Mouse (Mus musculus) liver, embryonic 16.5 days (tissue): ENCODE results near the gene Slc25a12. TPM values are rescaled to one million over a fixed set of nuclear protein-coding genes. Genes with fewer than 3 reads are reported as not detected.

Experiments
- ATAC-seq: fragments of 200-750 bp; cut with Nextera tagmentation; 2 replicates; pipeline ENCODE4 v1.8.0; 2017; ENCODE audit warnings: low read depth, mild to moderate bottlenecking, moderate number of reproducible peaks, moderate library complexity
- H3K27ac ChIP-seq: fragments of 300-500 bp; sonication (generic); 2 replicates; pipeline ENCODE4 v1.5.1; 2014; ENCODE audit warnings: mild to moderate bottlenecking, low read length
- H3K27me3 ChIP-seq: fragments of 300-500 bp; sonication (generic); 2 replicates; pipeline ENCODE4 v1.6.1; 2014; ENCODE audit warnings: low read depth, low read length, mixed read lengths; ENCODE audit not compliant: control insufficient read depth, insufficient read depth
- H3K36me3 ChIP-seq: fragments of 300-500 bp; sonication (generic); 2 replicates; pipeline ENCODE4 v1.6.1; 2014; ENCODE audit warnings: mild to moderate bottlenecking; ENCODE audit not compliant: control insufficient read depth, insufficient read depth
- H3K4me1 ChIP-seq: fragments of 300-500 bp; sonication (generic); 2 replicates; pipeline ENCODE4 v1.6.1; 2014; ENCODE audit warnings: low read depth, low read length, mixed read lengths; ENCODE audit not compliant: control insufficient read depth
- H3K4me2 ChIP-seq: fragments of 300-500 bp; sonication (generic); 2 replicates; pipeline ENCODE4 v1.6.1; 2014; ENCODE audit warnings: low read depth, low read length, mixed read lengths
- H3K4me3 ChIP-seq: fragments of 300-500 bp; sonication (generic); 2 replicates; pipeline ENCODE4 v1.5.1; 2014; ENCODE audit warnings: low read depth, mild to moderate bottlenecking, low read length
- H3K9ac ChIP-seq: fragments of 300-500 bp; sonication (generic); 2 replicates; pipeline ENCODE4 v1.6.1; 2014; ENCODE audit warnings: low read depth, low read length
- H3K9me3 ChIP-seq: fragments of 300-500 bp; sonication (generic); replicated peaks from 2 replicates; pipeline ENCODE4 v1.6.1; 2016; ENCODE audit warnings: low read length; ENCODE audit not compliant: control insufficient read depth
- WGBS: fragments of 180-500 bp; shearing (Covaris S2); extraction: QIAGEN DNeasy Blood & Tissue Kit; methylation state at CpG from one replicate; pipeline ENCODE4 v1.1.7; 2014; ENCODE audit not compliant: insufficient replicate concordance; 5-methylcytosine and 5-hydroxymethylcytosine counted together
- polyA plus RNA-seq: library from polyadenylated mRNA; unstranded; fragments of >200 nt; fragmentation: Nextera tagmentation; extraction: Ambion mirVana; gene quantifications from 2 replicates; pipeline ENCODE4 v1.2.1, GENCODE M21; 2015

The Slc25a12 gene
- polyA plus RNA-seq, 1 experiment from 2014 or later = 22.6 TPM

GRCm38 (mm10) chr2:71290107-71290775 is 77.3 kb downstream of the Slc25a12 start:
- no peak overlapping the region for H3K27ac ChIP-seq
- no peaks in the 10 kb centered on the region for H3K36me3 ChIP-seq
- H3K4me2 ChIP-seq = no peak overlapping the region
- no peak overlapping the region for H3K9ac ChIP-seq
- 74% methylated on average over 6 of the region's 6 CpGs for WGBS
- H3K27me3 ChIP-seq = no peaks in the 10 kb centered on the region
- ATAC-seq = no peak
- no peak overlapping the region for H3K4me3 ChIP-seq
- H3K4me1 ChIP-seq = no peaks in the 10 kb centered on the region
- H3K9me3 ChIP-seq = no peaks in the 10 kb centered on the region

DNA sequence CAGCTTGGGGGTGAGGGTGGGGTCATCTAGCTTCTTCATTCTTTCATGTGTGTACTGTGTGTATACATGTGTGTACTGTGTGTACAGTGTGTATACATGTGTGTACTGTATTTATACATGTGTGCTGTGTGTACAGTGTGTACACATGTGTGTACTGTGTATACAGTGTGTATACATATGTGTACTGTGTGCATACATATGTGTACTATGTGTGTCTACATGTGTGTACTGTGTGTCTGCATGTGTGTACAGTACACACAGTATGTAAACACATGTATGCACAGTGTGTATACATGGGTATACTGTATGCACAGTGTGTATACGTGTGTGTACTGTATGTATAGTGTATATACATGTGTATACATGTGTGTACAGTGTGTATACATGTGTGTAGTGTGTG is 85.6 kb downstream of the Slc25a12 start:
- no peak overlapping the region for H3K4me3 ChIP-seq
- no peaks in the 10 kb centered on the region for H3K9me3 ChIP-seq
- no peak overlapping the region for H3K9ac ChIP-seq
- no peak overlapping the region for H3K4me2 ChIP-seq
- WGBS = 76% methylated on average over 1 of the region's 1 CpGs
- no peak for ATAC-seq
- peaks cover 4% of the 10 kb centered on the region for H3K36me3 ChIP-seq
- no peaks in the 10 kb centered on the region for H3K27me3 ChIP-seq
- H3K27ac ChIP-seq = no peak overlapping the region
- H3K4me1 ChIP-seq = no peaks in the 10 kb centered on the region

GRCm38 (mm10) chr2:71278791-71279775 is 88.5 kb downstream of the Slc25a12 start:
- Histone ChIP-seq H3K4me2 (no peak overlapping the region), H3K27me3 (no peaks in the 10 kb centered on the region), H3K9me3 (no peaks in the 10 kb centered on the region), H3K4me3 (no peak overlapping the region), H3K4me1 (no peaks in the 10 kb centered on the region), H3K27ac (no peak overlapping the region), H3K9ac (no peak overlapping the region), H3K36me3 (peaks cover 4% of the 10 kb centered on the region)
- no peak for ATAC-seq
- 81% methylated on average over 23 of the region's 23 CpGs for WGBS

- H3K9ac ChIP-seq = no peak overlapping the region
These were observed 91.8 kb downstream of the Slc25a12 start for GRCm38 (mm10) chr2:71275734-71276133.

GRCm38 (mm10) chr2:71273955-71274679 is 93.4 kb downstream of the Slc25a12 start:
- H3K9ac ChIP-seq = no peak overlapping the region
- H3K27ac ChIP-seq = no peak overlapping the region
- 42% methylated on average over 23 of the region's 23 CpGs for WGBS
- no peaks in the 10 kb centered on the region for H3K27me3 ChIP-seq
- peak overlapping the region; percentile 18; the same call in 1 of the 2 replicates for H3K4me3 ChIP-seq
- peak overlapping the region; percentile 12; the same call in 1 of the 2 replicates for H3K4me2 ChIP-seq
- no peaks in the 10 kb centered on the region for H3K9me3 ChIP-seq
- H3K36me3 ChIP-seq = no peaks in the 10 kb centered on the region
- peak; percentile 32; the same call in 1 of the 2 replicates for ATAC-seq
- peaks cover 12% of the 10 kb centered on the region for H3K4me1 ChIP-seq

More at GRCm38 (mm10) chr2:71275734-71276133, 91.8 kb downstream of the Slc25a12 start:
- Histone ChIP-seq H3K27ac (no peak overlapping the region), H3K4me1 (peaks cover 1% of the 10 kb centered on the region; the same call in 1 of the 2 replicates), H3K9me3 (no peaks in the 10 kb centered on the region), H3K36me3 (no peaks in the 10 kb centered on the region), H3K27me3 (no peaks in the 10 kb centered on the region), H3K4me3 (no peak overlapping the region), H3K4me2 (no peak overlapping the region)
- 79% methylated on average over 7 of the region's 7 CpGs for WGBS
- no peak for ATAC-seq

DNA sequence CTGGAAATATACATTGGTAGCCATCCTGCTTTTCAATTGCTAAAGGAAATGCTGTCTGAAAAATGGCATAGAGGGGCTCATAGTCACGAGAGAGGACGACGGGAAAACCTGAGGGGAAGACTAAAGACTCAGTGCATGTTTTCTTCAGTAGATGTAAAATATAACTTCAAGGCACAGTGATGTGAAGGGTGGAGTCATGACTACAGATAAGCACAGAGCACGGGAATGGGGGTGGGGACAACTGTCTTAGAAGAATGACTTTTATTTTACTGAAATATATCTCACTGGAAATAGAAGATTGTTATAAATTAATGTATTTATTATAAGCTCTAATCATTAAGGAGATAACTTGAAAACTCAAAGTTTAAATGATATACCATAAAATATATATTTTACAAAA is 97.5 kb downstream of the Slc25a12 start:
- Histone ChIP-seq H3K9me3 (no peaks in the 10 kb centered on the region), H3K4me1 (peaks cover 18% of the 10 kb centered on the region), H3K4me3 (no peak overlapping the region), H3K36me3 (no peaks in the 10 kb centered on the region; the same call in 1 of the 2 replicates), H3K27ac (no peak overlapping the region), H3K4me2 (peak overlapping the region; percentile 54), H3K27me3 (no peaks in the 10 kb centered on the region), H3K9ac (no peak overlapping the region)
- ATAC-seq = peak; percentile 70
- 28% methylated on average over 4 of the region's 4 CpGs for WGBS

- WGBS = 21% methylated on average over 1 of the region's 1 CpGs
- H3K9ac ChIP-seq = no peak overlapping the region
These were observed 98.2 kb downstream of the Slc25a12 start for GRCm38 (mm10) chr2:71269332-71269731.

DNA sequence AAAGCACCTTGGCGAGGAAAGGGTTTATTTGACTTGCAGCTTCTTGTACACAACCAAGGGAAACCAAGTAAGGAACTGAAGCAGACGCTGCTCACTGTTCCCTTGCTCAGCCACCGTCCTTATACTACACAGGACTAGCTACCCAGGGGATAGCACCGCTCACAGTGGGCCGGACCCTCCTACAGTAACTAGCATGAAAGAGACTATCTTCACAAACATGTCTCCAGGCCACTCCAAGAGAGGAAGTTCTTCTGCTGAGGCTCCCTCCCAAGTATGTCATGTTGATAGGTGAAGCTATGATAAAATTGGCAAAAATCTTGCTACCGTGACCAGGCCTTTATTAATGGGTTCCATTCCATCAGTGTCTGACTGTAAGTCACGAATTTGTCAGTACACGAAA is 98.9 kb downstream of the Slc25a12 start:
- peaks cover 18% of the 10 kb centered on the region for H3K4me1 ChIP-seq
- H3K9me3 ChIP-seq = no peaks in the 10 kb centered on the region
- peak overlapping the region; percentile 12; the same call in 1 of the 2 replicates for H3K27ac ChIP-seq
- no peak for ATAC-seq
- no peak overlapping the region for H3K4me3 ChIP-seq
- H3K9ac ChIP-seq = no peak overlapping the region
- no peaks in the 10 kb centered on the region; the same call in 1 of the 2 replicates for H3K36me3 ChIP-seq
- H3K27me3 ChIP-seq = no peaks in the 10 kb centered on the region
- H3K4me2 ChIP-seq = no peak overlapping the region
- WGBS = 68% methylated on average over 8 of the region's 8 CpGs

More at GRCm38 (mm10) chr2:71269332-71269731, 98.2 kb downstream of the Slc25a12 start:
- Histone ChIP-seq H3K27me3 (no peaks in the 10 kb centered on the region), H3K4me3 (no peak overlapping the region), H3K4me1 (peaks cover 18% of the 10 kb centered on the region), H3K27ac (no peak overlapping the region; the same call in 1 of the 2 replicates), H3K4me2 (no peak overlapping the region), H3K9me3 (no peaks in the 10 kb centered on the region), H3K36me3 (no peaks in the 10 kb centered on the region; the same call in 1 of the 2 replicates)
- no peak for ATAC-seq
